Mouse (Mus musculus) embryo, embryonic 10.5 days (tissue): ENCODE results near the gene Adamts9.

ENCODE experiments used
- DNase-seq: peaks from one replicate; pipeline ENCODE4 v3.0.0-alpha.2; 2015; ENCODE audit warnings: low spot score

Gene Adamts9

GRCm38 (mm10) chr6:92860285-92860912 is 82.9 kb downstream of the Adamts9 start:
- no peak for DNase-seq

- DNase-seq = no peak
Observed at GRCm38 (mm10) chr6:92858721-92859510, 84.4 kb downstream of the Adamts9 start.

GRCm38 (mm10) chr6:92857761-92858160 is 85.5 kb downstream of the Adamts9 start:
- DNase-seq = no peak

- DNase-seq = no peak
Observed at GRCm38 (mm10) chr6:92854873-92855272, 88.4 kb downstream of the Adamts9 start.

GRCm38 (mm10) chr6:92850250-92850649 is 93.0 kb downstream of the Adamts9 start:
- no peak for DNase-seq

- DNase-seq = no peak
Observed at GRCm38 (mm10) chr6:92849208-92849607, 94.1 kb downstream of the Adamts9 start.

- no peak for DNase-seq
Observed at GRCm38 (mm10) chr6:92846614-92847013, 96.7 kb downstream of the Adamts9 start.

- no peak for DNase-seq
Observed at GRCm38 (mm10) chr6:92845898-92846297, 97.4 kb downstream of the Adamts9 start.

GRCm38 (mm10) chr6:92843474-92843873 is 99.8 kb downstream of the Adamts9 start:
- no peak for DNase-seq

- peak; percentile 52 for DNase-seq
Observed at GRCm38 (mm10) chr6:92842000-92842399, 101.3 kb downstream of the Adamts9 start.

GRCm38 (mm10) chr6:92831106-92831505 is 112.2 kb downstream of the Adamts9 start:
- no peak for DNase-seq

GRCm38 (mm10) chr6:92829148-92829547 is 114.1 kb downstream of the Adamts9 start:
- DNase-seq = no peak

- no peak for DNase-seq
Observed at GRCm38 (mm10) chr6:92827360-92827759, 115.9 kb downstream of the Adamts9 start.

- DNase-seq = no peak
Observed at GRCm38 (mm10) chr6:92826561-92826960, 116.7 kb downstream of the Adamts9 start.

- DNase-seq = peak; percentile 49
Observed at GRCm38 (mm10) chr6:92823991-92824390, 119.3 kb downstream of the Adamts9 start.

GRCm38 (mm10) chr6:92822006-92822405 is 121.3 kb downstream of the Adamts9 start:
- no peak for DNase-seq

GRCm38 (mm10) chr6:92821606-92822005 is 121.7 kb downstream of the Adamts9 start:
- DNase-seq = no peak

- no peak for DNase-seq
Observed at GRCm38 (mm10) chr6:92817661-92818060, 125.6 kb downstream of the Adamts9 start.

GRCm38 (mm10) chr6:92816311-92816751 is 127.0 kb downstream of the Adamts9 start, which contains the start of gene A730049H05Rik:
Gene A730049H05Rik (plus strand): TSS chr6:92816478.
- DNase-seq = peak; percentile 28

GRCm38 (mm10) chr6:92812702-92813370 is 130.5 kb downstream of the Adamts9 start:
- no peak for DNase-seq

GRCm38 (mm10) chr6:92811566-92811965 is 131.7 kb downstream of the Adamts9 start:
- DNase-seq = no peak

- no peak for DNase-seq
Observed at GRCm38 (mm10) chr6:92810628-92811027, 132.7 kb downstream of the Adamts9 start.

- no peak for DNase-seq
Observed at GRCm38 (mm10) chr6:92809818-92810217, 133.5 kb downstream of the Adamts9 start.
